Mouse (Mus musculus) regulatory T cell (primary cell): ENCODE data around the gene Gm6337.
"Not testable (repeated sequence)": the region's sequence is repeated elsewhere in the genome, so short reads cannot be mapped to it uniquely, and the experiment has no call there.

Source experiments
- in situ Hi-C: fragments of 300-600 bp; cut with MboI, MseI; formaldehyde crosslinking; loops from one replicate; pipeline ENCODE4 v1.15.1; 2025; ENCODE audit warnings: high pct_unique_total_duplicates

Gene Gm6337

GRCm38 (mm10) chr14:6058167-6058566, at the start of gene Gm6337:
TSS of gene Gm6337 (minus strand) at chr14:6058267.
- in situ Hi-C loops = not testable (repeated sequence)

GRCm38 (mm10) chr14:6107500-6107899, 49.4 kb upstream of the Gm6337 start:
- in situ Hi-C loops = loop anchor here (25.0 kb wide), 1 partner anchor 330 kb away; the partner anchor contains the start of gene Gm3594

- in situ Hi-C loops = loop anchor here (25.0 kb wide), 1 partner anchor 1057 kb away; no protein-coding TSS in a partner anchor
Observed at GRCm38 (mm10) chr14:6093842-6094241, 35.8 kb upstream of the Gm6337 start, which contains the start of gene Gm8206. TSS of gene Gm8206 (minus strand) at chr14:6093942.
